Mouse (Mus musculus): ENCODE results near the gene Afm. TPM values are rescaled to one million over a fixed set of nuclear protein-coding genes. Genes with fewer than 3 reads are reported as not detected.

The Afm gene
- polyA plus RNA-seq, 1 experiment from 2014 or later, result 0.09 TPM

DNA sequence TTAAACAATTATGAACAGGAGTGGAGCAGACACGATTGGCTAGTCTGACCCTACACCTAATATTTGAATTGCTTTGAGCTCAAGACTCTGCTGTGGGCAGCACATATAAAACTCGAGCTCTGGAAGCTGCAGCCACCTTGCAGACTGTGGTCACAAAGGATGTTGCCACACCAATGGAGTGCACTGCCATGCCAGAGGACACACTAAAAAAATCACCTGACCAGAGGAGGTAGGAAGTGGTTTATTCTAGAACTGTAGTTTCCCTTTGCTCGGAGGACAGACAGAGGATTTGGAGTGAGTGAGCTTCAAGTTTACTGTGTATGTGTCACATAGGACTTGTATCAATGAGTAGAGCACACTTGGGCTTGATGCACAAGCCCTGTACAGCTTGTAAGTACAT is 37.3 kb downstream of the Afm start:
- H3K4me3 ChIP-seq, result no peak overlapping the region
- H3K4me1 ChIP-seq (replicated peaks), result no peaks in the 10 kb centered on the region
- WGBS, result 72% methylated on average over 3 of the region's 3 CpGs
- no peak for ATAC-seq (ENCODE audit: insufficient number of reproducible peaks, low FRiP score)
- no peaks in the 10 kb centered on the region for H3K27me3 ChIP-seq (replicated peaks)
- H3K27ac ChIP-seq (ENCODE audit: poor library complexity, severe bottlenecking), result no peak overlapping the region
- H3K9me3 ChIP-seq (replicated peaks), result no peaks in the 10 kb centered on the region
- H3K9ac ChIP-seq, result no peak overlapping the region
- no peak overlapping the region for H3K4me2 ChIP-seq
- H3K36me3 ChIP-seq, result no peaks in the 10 kb centered on the region

- H3K4me2 ChIP-seq, result no peak within 1 kb of the TSS
- no peaks in the 10 kb centered on the region for H3K27me3 ChIP-seq (replicated peaks)
- H3K9ac ChIP-seq, result no peak within 1 kb of the TSS
- no peaks in the 10 kb centered on the region for H3K36me3 ChIP-seq
- no peaks in the 10 kb centered on the region for H3K9me3 ChIP-seq (replicated peaks)
- H3K4me3 ChIP-seq, result no peak within 1 kb of the TSS
- 80% methylated on average over 6 of the region's 6 CpGs for WGBS
- peaks cover 5% of the 10 kb centered on the region for H3K4me1 ChIP-seq (replicated peaks)
- ATAC-seq (ENCODE audit: insufficient number of reproducible peaks, low FRiP score), result no peak
- H3K27ac ChIP-seq (ENCODE audit: poor library complexity, severe bottlenecking), result no peak within 1 kb of the TSS
These were observed 42.0 kb downstream of the Afm start, which contains the start of gene 5830473C10Rik for GRCm38 (mm10) chr5:90560743-90561142. 5830473C10Rik (plus strand) TSS chr5:90561107.

- H3K4me3 ChIP-seq, result no peak overlapping the region
- 88% methylated on average over 11 of the region's 11 CpGs for WGBS
- no peak overlapping the region for H3K4me2 ChIP-seq
- no peak overlapping the region for H3K9ac ChIP-seq
- H3K27ac ChIP-seq (ENCODE audit: poor library complexity, severe bottlenecking), result no peak overlapping the region
- no peaks in the 10 kb centered on the region for H3K9me3 ChIP-seq (replicated peaks)
- H3K4me1 ChIP-seq (replicated peaks), result peaks cover 5% of the 10 kb centered on the region
- H3K36me3 ChIP-seq, result no peaks in the 10 kb centered on the region
- H3K27me3 ChIP-seq (replicated peaks), result no peaks in the 10 kb centered on the region
- ATAC-seq (ENCODE audit: insufficient number of reproducible peaks, low FRiP score), result no peak
These were observed 43.1 kb downstream of the Afm start for GRCm38 (mm10) chr5:90561721-90562275.

GRCm38 (mm10) chr5:90562880-90563279 is 44.1 kb downstream of the Afm start:
- Histone ChIP-seq H3K4me2 (no peak overlapping the region), H3K4me3 (no peak overlapping the region), H3K4me1 (replicated peaks) (peaks cover 8% of the 10 kb centered on the region), H3K9ac (no peak overlapping the region), H3K27me3 (replicated peaks) (no peaks in the 10 kb centered on the region), H3K36me3 (no peaks in the 10 kb centered on the region), H3K9me3 (replicated peaks) (no peaks in the 10 kb centered on the region), H3K27ac (ENCODE audit: poor library complexity, severe bottlenecking) (no peak overlapping the region)
- 31% methylated on average over 4 of the region's 4 CpGs for WGBS
- ATAC-seq (ENCODE audit: insufficient number of reproducible peaks, low FRiP score), result no peak

GRCm38 (mm10) chr5:90564161-90564560 is 45.4 kb downstream of the Afm start:
- Histone ChIP-seq H3K4me3 (no peak overlapping the region), H3K9me3 (replicated peaks) (no peaks in the 10 kb centered on the region), H3K36me3 (no peaks in the 10 kb centered on the region), H3K9ac (no peak overlapping the region), H3K27ac (ENCODE audit: poor library complexity, severe bottlenecking) (no peak overlapping the region), H3K4me2 (no peak overlapping the region), H3K27me3 (replicated peaks) (no peaks in the 10 kb centered on the region), H3K4me1 (replicated peaks) (peaks cover 20% of the 10 kb centered on the region)
- 86% methylated on average over 4 of the region's 4 CpGs for WGBS
- no peak for ATAC-seq (ENCODE audit: insufficient number of reproducible peaks, low FRiP score)

DNA sequence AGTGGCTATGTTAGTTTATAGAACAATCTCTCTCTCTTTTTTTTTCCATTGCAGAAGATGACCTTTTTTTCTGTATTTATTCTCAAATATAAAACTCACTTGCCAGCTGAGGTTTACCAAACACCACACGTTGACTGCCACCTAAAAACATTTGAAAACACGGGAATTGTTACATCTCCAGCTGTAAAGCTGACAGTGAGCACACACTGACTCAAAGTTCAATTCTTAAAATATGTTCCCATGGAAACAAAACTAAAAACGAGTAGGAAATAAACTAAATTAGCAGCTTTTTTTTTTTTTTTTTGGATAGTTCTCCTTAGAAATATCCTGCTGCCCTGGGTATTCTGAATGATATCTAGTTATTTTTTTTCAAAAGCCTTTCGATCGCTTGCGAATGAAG is 46.5 kb downstream of the Afm start:
- Histone ChIP-seq H3K4me2 (no peak overlapping the region), H3K27ac (ENCODE audit: poor library complexity, severe bottlenecking) (no peak overlapping the region), H3K36me3 (no peaks in the 10 kb centered on the region), H3K27me3 (replicated peaks) (no peaks in the 10 kb centered on the region), H3K9ac (no peak overlapping the region), H3K4me3 (no peak overlapping the region), H3K4me1 (replicated peaks) (peaks cover 21% of the 10 kb centered on the region), H3K9me3 (replicated peaks) (no peaks in the 10 kb centered on the region)
- ATAC-seq (ENCODE audit: insufficient number of reproducible peaks, low FRiP score), result no peak
- WGBS, result 80% methylated on average over 6 of the region's 6 CpGs

GRCm38 (mm10) chr5:90567788-90568187 is 49.1 kb downstream of the Afm start:
- Histone ChIP-seq H3K4me2 (no peak overlapping the region), H3K9me3 (replicated peaks) (no peaks in the 10 kb centered on the region), H3K4me1 (replicated peaks) (peaks cover 19% of the 10 kb centered on the region), H3K4me3 (no peak overlapping the region), H3K27ac (ENCODE audit: poor library complexity, severe bottlenecking) (no peak overlapping the region), H3K9ac (no peak overlapping the region), H3K27me3 (replicated peaks) (no peaks in the 10 kb centered on the region), H3K36me3 (no peaks in the 10 kb centered on the region)
- 59% methylated on average over 5 of the region's 5 CpGs for WGBS
- no peak for ATAC-seq (ENCODE audit: insufficient number of reproducible peaks, low FRiP score)

DNA sequence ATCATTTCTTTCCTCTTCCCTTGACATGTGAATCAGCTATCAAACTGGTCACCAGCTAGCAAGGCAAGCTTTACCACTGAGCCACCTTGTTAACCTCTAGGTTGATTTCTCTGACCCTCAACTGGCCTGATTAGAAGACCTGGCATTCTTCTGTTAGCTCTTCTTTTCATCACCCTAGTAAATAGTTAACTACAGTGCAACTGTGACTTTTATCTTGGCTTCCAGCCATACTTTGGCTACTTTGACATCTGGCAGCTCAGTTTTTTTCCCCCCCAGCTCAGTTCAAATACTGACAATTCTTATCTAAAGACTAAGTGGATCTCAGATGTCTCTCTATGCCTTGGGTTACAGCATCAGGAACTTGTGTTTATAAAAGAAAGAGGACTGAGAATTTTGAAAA is 49.6 kb downstream of the Afm start:
- Histone ChIP-seq H3K36me3 (no peaks in the 10 kb centered on the region), H3K9ac (no peak overlapping the region), H3K27me3 (replicated peaks) (no peaks in the 10 kb centered on the region), H3K9me3 (replicated peaks) (no peaks in the 10 kb centered on the region), H3K27ac (ENCODE audit: poor library complexity, severe bottlenecking) (no peak overlapping the region), H3K4me2 (no peak overlapping the region), H3K4me1 (replicated peaks) (peaks cover 16% of the 10 kb centered on the region), H3K4me3 (no peak overlapping the region)
- no peak for ATAC-seq (ENCODE audit: insufficient number of reproducible peaks, low FRiP score)

DNA sequence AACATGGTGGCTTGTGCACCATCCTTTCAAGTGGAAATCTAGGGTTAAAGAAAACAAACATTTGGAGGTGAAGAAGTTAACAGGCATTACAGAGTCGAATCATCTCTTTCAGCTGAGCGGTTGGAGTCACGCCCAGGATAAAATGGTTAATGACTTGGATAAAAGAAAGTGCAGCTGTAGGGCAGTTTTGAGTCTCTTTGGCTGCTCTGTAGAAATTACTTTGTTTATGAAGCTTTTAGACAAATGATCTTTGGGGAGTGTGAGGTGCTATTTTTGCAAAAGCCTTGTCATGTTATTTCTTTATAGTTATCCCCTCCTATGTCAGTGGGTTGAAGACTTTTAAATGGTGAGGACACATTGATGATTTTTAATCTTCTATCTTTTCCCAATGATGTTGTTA is 52.5 kb downstream of the Afm start:
- Histone ChIP-seq H3K4me3 (no peak overlapping the region), H3K9ac (no peak overlapping the region), H3K9me3 (replicated peaks) (no peaks in the 10 kb centered on the region), H3K4me1 (replicated peaks) (peaks cover 16% of the 10 kb centered on the region), H3K4me2 (no peak overlapping the region), H3K36me3 (no peaks in the 10 kb centered on the region), H3K27me3 (replicated peaks) (no peaks in the 10 kb centered on the region), H3K27ac (ENCODE audit: poor library complexity, severe bottlenecking) (no peak overlapping the region)
- ATAC-seq (ENCODE audit: insufficient number of reproducible peaks, low FRiP score), result no peak
- 70% methylated on average over 3 of the region's 3 CpGs for WGBS

- H3K4me2 ChIP-seq, result no peak overlapping the region
- no peak for ATAC-seq (ENCODE audit: insufficient number of reproducible peaks, low FRiP score)
- 83% methylated on average over 9 of the region's 9 CpGs for WGBS
- H3K4me1 ChIP-seq (replicated peaks), result no peaks in the 10 kb centered on the region
- no peak overlapping the region for H3K9ac ChIP-seq
- H3K36me3 ChIP-seq, result no peaks in the 10 kb centered on the region
- no peaks in the 10 kb centered on the region for H3K27me3 ChIP-seq (replicated peaks)
- H3K9me3 ChIP-seq (replicated peaks), result no peaks in the 10 kb centered on the region
- no peak overlapping the region for H3K27ac ChIP-seq (ENCODE audit: poor library complexity, severe bottlenecking)
- no peak overlapping the region for H3K4me3 ChIP-seq
These were observed 59.0 kb downstream of the Afm start for GRCm38 (mm10) chr5:90577751-90578150.

GRCm38 (mm10) chr5:90579556-90579955 is 60.8 kb downstream of the Afm start:
- Histone ChIP-seq H3K4me2 (no peak overlapping the region), H3K9me3 (replicated peaks) (no peaks in the 10 kb centered on the region), H3K27me3 (replicated peaks) (no peaks in the 10 kb centered on the region), H3K9ac (no peak overlapping the region), H3K4me3 (no peak overlapping the region), H3K36me3 (no peaks in the 10 kb centered on the region), H3K4me1 (replicated peaks) (no peaks in the 10 kb centered on the region), H3K27ac (ENCODE audit: poor library complexity, severe bottlenecking) (no peak overlapping the region)
- ATAC-seq (ENCODE audit: insufficient number of reproducible peaks, low FRiP score), result no peak
- 83% methylated on average over 9 of the region's 9 CpGs for WGBS

DNA sequence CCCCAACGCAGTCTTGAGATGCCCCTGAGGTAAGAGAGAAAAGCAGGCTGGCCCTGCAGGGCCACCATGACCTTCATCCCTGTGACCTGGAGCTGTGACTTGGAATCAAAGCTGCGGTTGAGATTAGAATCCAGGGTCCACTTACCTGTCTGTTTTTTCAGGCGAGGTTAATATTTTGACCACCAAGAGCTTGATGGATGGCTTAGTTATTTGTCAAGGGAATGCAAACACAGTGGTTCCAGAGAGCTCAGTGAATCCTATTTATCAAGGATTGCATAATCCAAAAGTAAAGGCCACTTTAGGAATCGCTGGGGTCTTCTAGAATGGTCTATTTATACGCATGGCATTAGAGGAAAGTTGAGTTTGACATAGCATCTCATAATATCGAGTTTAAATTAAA is 63.4 kb downstream of the Afm start:
- Histone ChIP-seq H3K9me3 (replicated peaks) (no peaks in the 10 kb centered on the region), H3K4me3 (no peak overlapping the region), H3K36me3 (no peaks in the 10 kb centered on the region), H3K27me3 (replicated peaks) (no peaks in the 10 kb centered on the region), H3K4me1 (replicated peaks) (no peaks in the 10 kb centered on the region), H3K4me2 (no peak overlapping the region), H3K9ac (no peak overlapping the region), H3K27ac (ENCODE audit: poor library complexity, severe bottlenecking) (no peak overlapping the region)
- ATAC-seq (ENCODE audit: insufficient number of reproducible peaks, low FRiP score), result no peak
- WGBS, result 79% methylated on average over 6 of the region's 6 CpGs

Measured in heart, embryonic 12.5 days (tissue).